Mouse (Mus musculus) kidney, embryonic 14.5 days (tissue): ENCODE results near the gene Pcsk5. TPM values are rescaled to one million over a fixed set of nuclear protein-coding genes. Genes with fewer than 3 reads are reported as not detected.

Experiments used
- ATAC-seq: fragments of 200-750 bp; cut with Nextera tagmentation; 2 replicates; pipeline ENCODE4 v1.8.0; 2017; ENCODE audit warnings: moderate number of reproducible peaks, mild to moderate bottlenecking, moderate TSS enrichment, moderate library complexity; ENCODE audit not compliant: low FRiP score, low TSS enrichment
- H3K27ac ChIP-seq: fragments of 300-500 bp; sonication (generic); 2 replicates; pipeline ENCODE4 v1.5.1; 2014; ENCODE audit warnings: low read depth, mild to moderate bottlenecking, low read length, moderate library complexity, mixed read lengths
- H3K27me3 ChIP-seq: fragments of 300-500 bp; sonication (generic); 2 replicates; pipeline ENCODE4 v1.6.1; 2014; ENCODE audit warnings: mild to moderate bottlenecking, low read length; ENCODE audit not compliant: control insufficient read depth, insufficient read depth
- H3K36me3 ChIP-seq: fragments of 300-500 bp; sonication (generic); 2 replicates; pipeline ENCODE4 v1.6.1; 2014; ENCODE audit warnings: low read length, mixed read lengths; ENCODE audit not compliant: control insufficient read depth, insufficient read depth
- H3K4me1 ChIP-seq: fragments of 300-500 bp; sonication (generic); 2 replicates; pipeline ENCODE4 v1.6.1; 2014; ENCODE audit warnings: low read length, mixed read lengths; ENCODE audit not compliant: control insufficient read depth, insufficient read depth
- H3K4me2 ChIP-seq: fragments of 300-500 bp; sonication (generic); replicated peaks from 2 replicates; pipeline ENCODE4 v1.6.1; 2014; ENCODE audit warnings: low read depth, mild to moderate bottlenecking, low read length
- H3K4me3 ChIP-seq: fragments of 300-500 bp; sonication (generic); 2 replicates; pipeline ENCODE4 v1.5.1; 2014; ENCODE audit warnings: mild to moderate bottlenecking, low read length
- H3K9ac ChIP-seq: fragments of 300-500 bp; sonication (generic); 2 replicates; pipeline ENCODE4 v1.6.1; 2014; ENCODE audit warnings: low read depth, mild to moderate bottlenecking, low read length, moderate library complexity
- H3K9me3 ChIP-seq: fragments of 300-500 bp; sonication (generic); 2 replicates; pipeline ENCODE4 v1.6.1; 2016; ENCODE audit warnings: low read length; ENCODE audit not compliant: control insufficient read depth
- WGBS: fragments of 180-500 bp; shearing (Covaris S2); extraction: QIAGEN DNeasy Blood & Tissue Kit; methylation state at CpG from one replicate; pipeline ENCODE4 v1.1.7; 2014; 5-methylcytosine and 5-hydroxymethylcytosine counted together
- polyA plus RNA-seq: library from polyadenylated mRNA; unstranded; fragments of >200 nt; fragmentation: Nextera tagmentation; extraction: Ambion mirVana; gene quantifications from 2 replicates; pipeline ENCODE4 v1.2.1, GENCODE M21; 2014

Pcsk5 gene
- 19.4 and 26.8 TPM in 2 replicates for polyA plus RNA-seq

- H3K4me2 ChIP-seq = peak within 1 kb of the TSS; percentile 86
- peak within 1 kb of the TSS; percentile 93 for H3K27ac ChIP-seq
- WGBS = under 1% methylated on average over 24 of the region's 36 CpGs
- H3K4me3 ChIP-seq = peak within 1 kb of the TSS; percentile 83
- no peaks in the 10 kb centered on the region for H3K9me3 ChIP-seq
- peak; percentile 93 for ATAC-seq
- H3K4me1 ChIP-seq = peaks cover 16% of the 10 kb centered on the region; the same call in 1 of the 2 replicates
- peak within 1 kb of the TSS; percentile 84 for H3K9ac ChIP-seq
- no peaks in the 10 kb centered on the region for H3K27me3 ChIP-seq
- no peaks in the 10 kb centered on the region for H3K36me3 ChIP-seq
Observed at GRCm38 (mm10) chr19:17837471-17837859, at the start of gene Pcsk5. Gene Pcsk5 (minus strand): TSS chr19:17837632.

DNA sequence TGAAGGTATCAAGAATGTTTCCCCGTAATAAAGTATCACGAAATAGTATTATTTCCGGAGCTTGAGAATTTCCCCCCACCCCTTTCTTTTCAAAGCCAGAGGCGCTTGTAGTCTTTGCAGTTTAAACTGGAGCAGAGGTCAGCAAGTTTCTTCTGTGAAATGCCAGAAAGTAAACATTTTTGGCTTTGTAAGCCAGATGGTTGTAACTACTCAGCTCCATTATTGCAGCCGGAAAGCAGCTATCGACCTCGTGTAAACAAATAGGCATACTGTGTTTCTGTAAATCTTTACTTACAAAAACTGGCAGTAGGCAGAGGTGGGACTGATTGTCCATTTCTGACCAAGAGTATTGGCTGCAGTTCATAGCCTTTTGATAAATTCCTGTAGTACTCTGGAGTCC, 38.4 kb upstream of the Pcsk5 start:
- Histone ChIP-seq H3K27ac (no peak overlapping the region; the same call in 1 of the 2 replicates), H3K4me2 (no peak overlapping the region)

DNA sequence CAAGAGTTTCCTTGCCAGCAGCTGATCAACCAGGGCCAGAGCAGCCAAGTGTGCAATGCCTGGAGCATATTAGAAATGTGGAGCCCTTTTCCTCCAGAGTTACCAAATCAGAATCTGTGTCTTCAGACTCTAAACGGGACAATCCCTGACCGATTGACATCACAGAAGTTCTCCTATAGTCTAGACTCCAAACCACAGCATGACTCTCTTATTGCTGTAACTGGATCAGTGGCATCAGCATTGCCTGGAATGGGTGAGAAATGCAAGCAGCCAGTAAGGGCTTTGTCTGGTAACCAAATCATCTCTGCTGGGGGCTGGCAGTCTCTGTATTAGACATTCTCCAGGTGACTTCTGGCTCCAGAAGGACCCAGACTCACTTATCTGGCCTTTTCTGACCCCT, 37.0 kb upstream of the Pcsk5 start:
- Histone ChIP-seq H3K27ac (no peak overlapping the region), H3K4me2 (no peak overlapping the region), H3K27me3 (no peaks in the 10 kb centered on the region), H3K4me3 (no peak overlapping the region), H3K36me3 (no peaks in the 10 kb centered on the region), H3K9ac (no peak overlapping the region), H3K4me1 (no peaks in the 10 kb centered on the region), H3K9me3 (no peaks in the 10 kb centered on the region)
- 61% methylated on average over 2 of the region's 2 CpGs for WGBS
- ATAC-seq = no peak

More for the DNA sequence above, 38.4 kb upstream of the Pcsk5 start:
- Histone ChIP-seq H3K27me3 (no peaks in the 10 kb centered on the region), H3K4me1 (no peaks in the 10 kb centered on the region), H3K9ac (no peak overlapping the region), H3K9me3 (no peaks in the 10 kb centered on the region), H3K36me3 (no peaks in the 10 kb centered on the region), H3K4me3 (no peak overlapping the region)
- no peak for ATAC-seq
- 54% methylated on average over 7 of the region's 7 CpGs for WGBS

DNA sequence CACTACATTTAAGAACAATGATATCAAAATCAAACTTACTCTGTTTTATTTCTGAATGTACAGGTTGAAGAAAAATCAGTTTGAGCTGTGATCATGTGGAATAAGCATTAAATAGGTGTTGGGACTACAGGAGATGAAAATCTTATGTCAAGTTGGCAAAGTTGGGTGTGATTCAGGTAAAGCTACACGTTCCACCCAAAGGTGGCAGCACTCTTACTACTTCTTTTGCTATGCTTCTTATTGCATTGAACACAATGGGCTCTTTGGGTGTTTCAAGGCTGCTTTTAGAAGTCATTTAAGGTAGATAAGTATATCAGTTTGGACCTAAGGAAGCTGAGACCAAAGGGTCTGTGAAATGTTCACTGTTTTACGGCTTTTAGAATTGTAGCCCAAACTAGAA, 36.3 kb upstream of the Pcsk5 start:
- no peak overlapping the region for H3K4me2 ChIP-seq
- H3K9ac ChIP-seq = no peak overlapping the region
- no peaks in the 10 kb centered on the region for H3K4me1 ChIP-seq
- H3K4me3 ChIP-seq = no peak overlapping the region
- ATAC-seq = no peak
- 63% methylated on average over 2 of the region's 2 CpGs for WGBS
- no peak overlapping the region for H3K27ac ChIP-seq
- H3K36me3 ChIP-seq = no peaks in the 10 kb centered on the region
- no peaks in the 10 kb centered on the region for H3K9me3 ChIP-seq
- H3K27me3 ChIP-seq = no peaks in the 10 kb centered on the region

GRCm38 (mm10) chr19:17866317-17866891, 29.0 kb upstream of the Pcsk5 start:
- Histone ChIP-seq H3K4me3 (no peak overlapping the region), H3K4me1 (no peaks in the 10 kb centered on the region), H3K9ac (no peak overlapping the region), H3K36me3 (no peaks in the 10 kb centered on the region), H3K9me3 (no peaks in the 10 kb centered on the region), H3K27ac (no peak overlapping the region), H3K4me2 (no peak overlapping the region), H3K27me3 (no peaks in the 10 kb centered on the region)
- 60% methylated on average over 3 of the region's 3 CpGs for WGBS
- ATAC-seq = no peak

GRCm38 (mm10) chr19:17860351-17861014, 23.1 kb upstream of the Pcsk5 start:
- Histone ChIP-seq H3K9ac (no peak overlapping the region), H3K36me3 (no peaks in the 10 kb centered on the region), H3K9me3 (no peaks in the 10 kb centered on the region), H3K4me3 (no peak overlapping the region), H3K4me1 (0 out of 2 replicates have a peak, but pooled peaks cover 5% of the 10 kb centered on the region), H3K4me2 (no peak overlapping the region), H3K27ac (no peak overlapping the region), H3K27me3 (no peaks in the 10 kb centered on the region)
- no peak for ATAC-seq
- WGBS = 56% methylated on average over 4 of the region's 4 CpGs

GRCm38 (mm10) chr19:17856741-17857140, 19.3 kb upstream of the Pcsk5 start:
- no peak for ATAC-seq
- WGBS = 68% methylated on average over 3 of the region's 3 CpGs

DNA sequence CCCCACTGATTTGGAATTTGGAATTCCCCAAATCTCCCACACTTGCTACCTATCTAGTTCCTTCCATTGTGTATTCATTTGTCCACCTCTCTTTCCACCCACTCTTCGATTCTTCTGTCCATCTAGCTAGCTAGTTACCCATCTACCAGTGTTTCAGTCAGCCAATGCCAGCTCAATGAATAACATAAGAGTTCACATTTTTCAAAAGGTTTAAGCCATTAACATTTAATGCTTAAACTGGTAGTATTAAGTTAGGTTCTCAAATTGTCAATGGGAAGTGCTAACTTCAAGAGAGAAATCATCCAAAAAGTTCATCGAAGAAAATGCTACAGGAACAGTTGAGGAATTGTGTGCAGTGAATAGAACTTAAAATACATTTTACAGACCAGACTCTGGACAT, 11.0 kb upstream of the Pcsk5 start:
- H3K4me1 ChIP-seq = no peaks in the 10 kb centered on the region
- H3K9ac ChIP-seq = no peak overlapping the region
- H3K4me2 ChIP-seq = no peak overlapping the region
- no peak for ATAC-seq
- H3K9me3 ChIP-seq = no peaks in the 10 kb centered on the region
- H3K36me3 ChIP-seq = no peaks in the 10 kb centered on the region
- WGBS = 75% methylated on average over 2 of the region's 2 CpGs
- H3K27me3 ChIP-seq = no peaks in the 10 kb centered on the region
- no peak overlapping the region for H3K4me3 ChIP-seq
- no peak overlapping the region for H3K27ac ChIP-seq

More at GRCm38 (mm10) chr19:17856741-17857140, 19.3 kb upstream of the Pcsk5 start:
- H3K4me3 ChIP-seq = no peak overlapping the region
- H3K4me2 ChIP-seq = no peak overlapping the region
- no peaks in the 10 kb centered on the region for H3K36me3 ChIP-seq
- 0 out of 2 replicates have a peak, but pooled peaks cover 5% of the 10 kb centered on the region for H3K4me1 ChIP-seq
- H3K9ac ChIP-seq = no peak overlapping the region
- no peaks in the 10 kb centered on the region for H3K9me3 ChIP-seq
- no peak overlapping the region for H3K27ac ChIP-seq
- H3K27me3 ChIP-seq = no peaks in the 10 kb centered on the region

- WGBS = 39% methylated on average over 5 of the region's 5 CpGs
- Histone ChIP-seq H3K4me2 (no peak overlapping the region), H3K36me3 (no peaks in the 10 kb centered on the region), H3K9me3 (no peaks in the 10 kb centered on the region), H3K27ac (no peak overlapping the region), H3K27me3 (no peaks in the 10 kb centered on the region), H3K4me3 (no peak overlapping the region), H3K4me1 (no peaks in the 10 kb centered on the region), H3K9ac (no peak overlapping the region)
- ATAC-seq = no peak
Observed at GRCm38 (mm10) chr19:17845967-17846366, 8.5 kb upstream of the Pcsk5 start.
